Mouse (Mus musculus): ENCODE results near the gene Rcl1. TPM values are rescaled to one million over a fixed set of nuclear protein-coding genes. Genes with fewer than 3 reads are reported as not detected.

Gene Rcl1
- polyA plus RNA-seq, 1 experiment = 15.5 TPM

DNA sequence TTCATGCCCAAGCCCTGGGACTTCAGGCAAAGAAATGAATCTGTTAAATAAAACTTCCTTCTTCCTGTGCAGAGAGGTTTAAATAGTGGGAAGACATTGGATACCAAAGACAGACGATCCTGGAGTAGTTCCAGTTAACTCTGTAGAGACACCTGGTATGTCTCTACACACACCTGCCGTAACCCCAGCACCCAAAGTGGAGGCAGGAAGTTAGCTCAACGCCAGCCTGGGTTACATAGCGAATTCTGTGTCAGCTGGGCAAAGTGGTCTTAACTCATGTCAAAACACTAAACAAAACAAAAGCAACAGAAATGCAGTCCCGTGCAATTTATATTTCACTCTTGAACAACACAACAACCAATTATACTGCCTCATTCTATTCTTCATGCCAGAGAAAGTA, 5.1 kb downstream of the Rcl1 start:
- no peaks in the 10 kb centered on the region for H3K27me3 ChIP-seq (replicated peaks)
- no peak overlapping the region for H3K4me3 ChIP-seq (replicated peaks)
- TF ChIP-seq FLI1 (IDR thresholded peaks at IDR 0.05; ENCODE audit: low read length) (no peak), GATA1 (IDR thresholded peaks at IDR 0.05; ENCODE audit: borderline replicate concordance, low read length) (no peak)
- peaks cover 40% of the 10 kb centered on the region for H3K4me1 ChIP-seq
- H3K9me3 ChIP-seq = no peaks in the 10 kb centered on the region
- peaks cover 39% of the 10 kb centered on the region for H3K36me3 ChIP-seq (replicated peaks; ENCODE audit: low read length)

DNA sequence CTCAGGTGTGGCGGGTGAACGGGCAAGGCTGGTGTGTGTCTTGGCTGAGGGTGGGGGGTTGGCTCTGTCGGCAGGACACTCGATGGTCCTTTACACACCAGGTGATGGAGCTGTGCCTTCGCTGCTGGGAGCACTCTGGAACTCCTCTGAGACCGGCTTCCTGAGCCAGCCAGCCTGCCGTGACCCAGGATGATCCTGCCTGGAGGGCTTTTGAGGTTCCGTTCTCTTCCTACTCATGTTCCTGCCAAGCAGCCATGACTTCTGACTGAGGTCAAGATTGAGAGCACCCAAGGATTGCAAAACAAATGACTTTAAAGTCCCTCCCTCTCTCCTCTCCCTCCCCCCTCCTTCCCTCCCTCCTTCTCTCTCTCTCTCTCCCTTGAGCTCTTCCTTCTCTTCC, 11.5 kb downstream of the Rcl1 start:
- Histone ChIP-seq H3K27me3 (replicated peaks) (no peaks in the 10 kb centered on the region), H3K4me3 (replicated peaks) (no peak overlapping the region), H3K36me3 (replicated peaks; ENCODE audit: low read length) (peaks cover 56% of the 10 kb centered on the region), H3K4me1 (peaks cover 13% of the 10 kb centered on the region), H3K9me3 (peaks cover 15% of the 10 kb centered on the region)
- no peak for TF ChIP-seq GATA1 (IDR thresholded peaks at IDR 0.05; ENCODE audit: borderline replicate concordance, low read length)
- TF ChIP-seq FLI1 (IDR thresholded peaks at IDR 0.05; ENCODE audit: low read length) = no peak

DNA sequence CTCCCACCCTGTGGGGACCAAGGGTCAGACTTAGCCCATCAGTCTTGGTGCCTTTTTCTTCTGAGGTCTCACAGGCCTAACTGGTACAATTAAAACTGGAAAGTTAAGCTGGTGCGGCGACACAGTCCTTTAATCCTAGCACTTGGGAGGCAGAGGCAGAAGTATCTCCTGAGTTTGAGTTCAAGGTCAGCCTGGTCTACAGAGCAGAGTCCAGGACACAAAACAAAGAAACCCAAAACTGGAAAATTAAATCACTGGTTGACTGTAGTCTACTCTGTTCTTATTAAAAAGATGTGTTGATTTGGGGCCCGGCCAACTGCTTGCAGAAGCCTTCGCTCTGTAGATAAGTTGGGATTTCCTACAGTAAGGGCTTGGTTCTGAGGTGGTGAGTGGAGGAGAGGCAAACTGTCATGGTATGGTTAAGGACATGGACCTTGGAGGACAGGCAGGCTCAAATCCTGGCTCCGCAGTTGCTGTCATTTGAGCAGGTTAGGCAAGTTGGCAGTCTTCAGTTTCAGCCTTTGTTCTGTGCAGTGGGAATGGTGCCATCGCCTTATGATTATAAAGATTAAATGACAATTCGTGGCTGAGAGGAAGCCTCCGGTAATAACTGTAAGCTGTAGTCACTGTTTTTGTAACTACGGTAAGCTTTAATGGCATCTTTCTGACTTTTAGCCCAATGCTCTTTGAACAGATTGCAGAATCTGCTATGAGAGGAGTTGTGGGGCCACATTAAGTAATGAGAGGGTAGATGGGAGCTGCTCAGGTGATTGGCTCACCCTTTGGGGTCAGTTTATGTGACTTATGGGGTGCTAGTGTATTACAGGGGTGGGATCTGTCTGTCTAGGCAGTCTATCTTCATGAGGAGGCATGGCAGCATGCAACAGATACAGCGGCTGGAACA, 12.8 kb downstream of the Rcl1 start:
- Histone ChIP-seq H3K4me1 (peaks cover 16% of the 10 kb centered on the region), H3K4me3 (replicated peaks) (no peak overlapping the region), H3K9me3 (peaks cover 15% of the 10 kb centered on the region), H3K27me3 (replicated peaks) (no peaks in the 10 kb centered on the region), H3K36me3 (replicated peaks; ENCODE audit: low read length) (peaks cover 63% of the 10 kb centered on the region)
- TF ChIP-seq GATA1 (IDR thresholded peaks at IDR 0.05; ENCODE audit: borderline replicate concordance, low read length) = no peak
- TF ChIP-seq FLI1 (IDR thresholded peaks at IDR 0.05; ENCODE audit: low read length) = no peak

DNA sequence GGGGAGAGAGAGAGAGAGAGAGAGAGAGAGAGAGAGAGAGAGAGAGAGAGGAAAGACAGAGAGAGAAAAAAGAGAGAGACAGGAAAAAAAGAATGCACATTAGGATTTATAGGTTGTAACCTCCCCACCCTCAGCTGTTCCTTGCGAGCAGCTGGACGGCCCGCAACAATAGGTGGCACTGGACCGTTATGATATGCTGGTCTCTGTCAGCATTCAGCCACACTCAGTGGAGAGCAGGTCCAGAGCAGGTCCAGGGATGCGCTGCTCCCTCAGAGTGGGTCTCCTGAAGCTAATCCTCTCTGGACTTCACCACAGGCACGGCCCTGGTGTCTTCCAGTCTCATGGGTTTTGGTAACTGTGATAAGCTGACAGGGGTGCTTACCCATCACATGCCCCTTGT, 15.6 kb downstream of the Rcl1 start:
- TF ChIP-seq FLI1 (IDR thresholded peaks at IDR 0.05; ENCODE audit: low read length) (no peak), GATA1 (IDR thresholded peaks at IDR 0.05; ENCODE audit: borderline replicate concordance, low read length) (no peak)
- no peaks in the 10 kb centered on the region for H3K27me3 ChIP-seq (replicated peaks)
- H3K4me1 ChIP-seq = peaks cover 16% of the 10 kb centered on the region
- H3K4me3 ChIP-seq (replicated peaks) = no peak overlapping the region
- H3K36me3 ChIP-seq (replicated peaks; ENCODE audit: low read length) = peaks cover 88% of the 10 kb centered on the region
- H3K9me3 ChIP-seq = peaks cover 15% of the 10 kb centered on the region

DNA sequence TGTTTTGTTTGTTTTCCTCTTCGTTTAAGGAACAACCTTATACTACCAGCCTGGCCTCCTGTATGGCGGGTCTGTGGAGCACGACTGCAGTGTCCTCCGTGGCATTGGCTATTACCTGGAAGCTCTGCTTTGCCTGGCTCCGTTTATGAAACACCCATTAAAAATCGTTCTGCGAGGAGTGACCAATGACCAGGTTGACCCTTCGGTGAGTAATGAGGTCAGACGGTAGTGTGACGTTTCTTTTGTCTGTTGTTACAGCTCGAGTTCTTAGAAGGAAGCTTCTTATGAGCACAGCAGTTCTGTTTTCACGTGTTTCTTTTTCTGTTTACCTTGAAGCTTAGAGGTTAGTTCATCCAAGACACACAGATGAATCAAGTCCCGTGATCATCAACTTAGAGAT, 17.0 kb downstream of the Rcl1 start:
- TF ChIP-seq GATA1 (IDR thresholded peaks at IDR 0.05; ENCODE audit: borderline replicate concordance, low read length) = no peak
- no peak for TF ChIP-seq FLI1 (IDR thresholded peaks at IDR 0.05; ENCODE audit: low read length)
- Histone ChIP-seq H3K36me3 (replicated peaks; ENCODE audit: low read length) (peaks cover 93% of the 10 kb centered on the region), H3K9me3 (peaks cover 15% of the 10 kb centered on the region), H3K4me1 (peaks cover 9% of the 10 kb centered on the region), H3K27me3 (replicated peaks) (no peaks in the 10 kb centered on the region), H3K4me3 (replicated peaks) (no peak overlapping the region)

DNA sequence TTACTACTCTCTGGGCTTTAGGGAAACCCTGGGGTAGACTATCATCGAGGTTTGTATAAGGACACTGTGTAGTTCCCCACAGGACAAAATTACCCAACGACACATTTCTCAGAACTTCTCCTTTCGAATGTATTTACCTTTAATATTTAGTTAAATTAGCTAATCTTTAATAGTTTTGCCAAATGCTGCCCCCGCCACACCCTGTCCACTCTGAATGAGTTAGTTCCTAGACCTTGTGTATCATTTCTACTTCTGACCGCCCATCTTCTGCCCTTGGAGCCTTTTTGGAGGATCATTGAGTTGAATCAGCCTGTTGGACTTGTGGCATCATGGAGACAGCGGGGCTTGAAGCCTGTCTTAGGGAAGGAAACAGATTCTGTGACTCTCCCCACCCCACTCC, 19.1 kb downstream of the Rcl1 start:
- Histone ChIP-seq H3K27me3 (replicated peaks) (no peaks in the 10 kb centered on the region), H3K4me3 (replicated peaks) (no peak overlapping the region), H3K36me3 (replicated peaks; ENCODE audit: low read length) (peaks cover 91% of the 10 kb centered on the region), H3K4me1 (peaks cover 9% of the 10 kb centered on the region), H3K9me3 (no peaks in the 10 kb centered on the region)
- TF ChIP-seq GATA1 (IDR thresholded peaks at IDR 0.05; ENCODE audit: borderline replicate concordance, low read length) (no peak), FLI1 (IDR thresholded peaks at IDR 0.05; ENCODE audit: low read length) (no peak)

DNA sequence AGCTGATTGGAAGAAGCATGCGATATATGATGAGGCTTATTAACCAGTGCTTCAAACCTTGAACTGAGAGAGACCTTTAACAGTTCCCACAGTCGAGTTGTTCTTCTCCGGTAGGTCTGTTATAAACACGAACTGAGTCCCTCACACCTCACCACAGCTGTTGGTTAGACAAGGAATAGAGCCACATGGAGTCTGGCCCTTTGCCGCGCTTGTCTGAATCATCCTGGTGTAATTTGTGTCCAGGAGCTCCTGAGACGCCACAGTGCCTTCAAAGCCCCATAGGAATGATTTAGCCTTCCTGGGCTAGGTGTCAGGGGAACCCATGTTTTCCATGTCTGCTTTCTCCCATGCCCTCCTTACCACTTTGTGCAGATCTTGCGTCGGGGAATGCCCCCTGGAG, 20.2 kb downstream of the Rcl1 start:
- TF ChIP-seq GATA1 (IDR thresholded peaks at IDR 0.05; ENCODE audit: borderline replicate concordance, low read length) (no peak), FLI1 (IDR thresholded peaks at IDR 0.05; ENCODE audit: low read length) (no peak)

DNA sequence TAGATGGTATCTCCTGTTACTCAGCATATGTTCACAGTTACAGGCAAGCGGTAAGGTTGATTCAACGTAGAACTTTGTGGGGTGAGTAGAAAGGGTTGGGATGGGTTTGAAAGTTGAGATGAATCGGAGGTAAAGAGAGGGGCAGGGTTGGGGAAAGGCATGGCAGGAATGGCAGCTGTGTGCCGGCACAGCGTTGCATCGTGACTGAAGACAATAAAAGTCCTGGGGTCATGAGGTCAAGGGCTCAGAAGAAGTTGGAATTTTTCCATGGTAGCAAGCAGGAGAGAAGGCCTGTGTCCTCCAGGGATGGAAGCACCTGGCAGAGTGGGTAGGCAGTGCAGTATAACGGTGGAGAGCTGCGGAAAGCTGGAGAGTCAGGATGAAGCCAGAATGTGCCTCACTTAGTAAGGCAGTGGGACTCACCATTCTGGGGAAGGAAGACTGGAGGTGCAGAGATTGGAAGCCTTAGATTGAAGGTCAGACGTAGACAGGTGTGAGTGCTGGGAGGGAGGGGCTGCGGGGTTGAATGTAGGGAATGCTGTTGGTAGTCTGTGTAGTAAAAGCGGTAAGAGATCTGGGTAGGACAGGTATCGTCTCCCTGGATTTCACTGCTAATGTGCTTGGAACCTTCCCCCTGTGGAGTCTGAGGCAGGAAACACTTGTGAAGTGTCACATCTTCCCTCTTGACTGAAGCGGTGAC, 23.9 kb downstream of the Rcl1 start:
- Histone ChIP-seq H3K9me3 (no peaks in the 10 kb centered on the region), H3K36me3 (replicated peaks; ENCODE audit: low read length) (peaks cover 96% of the 10 kb centered on the region), H3K4me1 (peaks cover 9% of the 10 kb centered on the region), H3K27me3 (replicated peaks) (no peaks in the 10 kb centered on the region), H3K4me3 (replicated peaks) (no peak overlapping the region)
- TF ChIP-seq FLI1 (IDR thresholded peaks at IDR 0.05; ENCODE audit: low read length) (no peak), GATA1 (IDR thresholded peaks at IDR 0.05; ENCODE audit: borderline replicate concordance, low read length) (no peak)

More for the DNA sequence above, 20.2 kb downstream of the Rcl1 start:
- Histone ChIP-seq H3K4me3 (replicated peaks) (no peak overlapping the region), H3K27me3 (replicated peaks) (no peaks in the 10 kb centered on the region), H3K36me3 (replicated peaks; ENCODE audit: low read length) (peaks cover 92% of the 10 kb centered on the region), H3K4me1 (peaks cover 9% of the 10 kb centered on the region), H3K9me3 (no peaks in the 10 kb centered on the region)

DNA sequence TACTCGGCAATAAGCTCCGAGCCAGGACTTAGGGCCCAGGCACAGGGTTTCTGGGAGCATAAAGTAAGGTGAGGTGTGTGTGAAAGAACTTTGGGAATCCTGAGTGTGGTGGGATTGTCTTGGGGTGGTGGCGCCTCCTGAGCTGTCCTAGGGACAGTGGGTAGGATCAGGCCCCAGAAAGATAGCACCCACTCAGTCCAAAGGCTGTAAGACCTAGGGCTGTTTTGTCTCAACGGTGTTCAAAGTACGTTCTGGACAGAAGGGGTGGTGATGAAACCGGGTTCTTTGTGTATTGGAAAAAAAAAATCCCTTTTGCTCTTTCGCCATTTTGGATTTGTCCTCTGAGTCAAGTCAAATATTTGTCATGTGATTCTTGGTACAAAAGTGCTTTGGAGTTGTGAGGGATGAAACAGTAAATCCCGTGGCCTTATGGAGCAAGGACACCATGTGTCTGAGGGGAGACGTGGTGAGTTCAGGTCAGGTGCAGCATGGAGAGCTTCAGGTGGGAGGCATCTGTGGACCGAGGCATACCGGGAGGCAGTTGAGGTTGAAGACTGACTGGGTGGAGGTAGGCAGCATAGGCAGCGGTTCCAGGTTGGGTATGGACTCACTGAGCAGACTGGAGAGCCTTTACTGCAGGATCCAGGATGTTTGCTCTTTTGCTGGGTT, 25.3 kb downstream of the Rcl1 start:
- Histone ChIP-seq H3K27me3 (replicated peaks) (no peaks in the 10 kb centered on the region), H3K9me3 (no peaks in the 10 kb centered on the region), H3K4me1 (peaks cover 9% of the 10 kb centered on the region), H3K4me3 (replicated peaks) (no peak overlapping the region), H3K36me3 (replicated peaks; ENCODE audit: low read length) (peaks cover 96% of the 10 kb centered on the region)
- TF ChIP-seq GATA1 (IDR thresholded peaks at IDR 0.05; ENCODE audit: borderline replicate concordance, low read length) (no peak), FLI1 (IDR thresholded peaks at IDR 0.05; ENCODE audit: low read length) (no peak)

Data from megakaryocyte, embryonic 14.5 days (primary cell).